Mouse (Mus musculus) stomach, embryonic 16.5 days (tissue): ENCODE results near the gene Setd1a. TPM values are rescaled to one million over a fixed set of nuclear protein-coding genes. Genes with fewer than 3 reads are reported as not detected.
"Not testable (repeated sequence)": the region's sequence is repeated elsewhere in the genome, so short reads cannot be mapped to it uniquely, and the experiment has no call there.

Experiments
- ATAC-seq: fragments of 200-750 bp; cut with Nextera tagmentation; 2 replicates; pipeline ENCODE4 v1.8.0; 2017; ENCODE audit warnings: moderate number of reproducible peaks, moderate TSS enrichment; ENCODE audit not compliant: insufficient read depth, low FRiP score
- H3K27ac ChIP-seq: fragments of 300-500 bp; sonication (generic); 2 replicates; pipeline ENCODE4 v1.5.1; 2014; ENCODE audit warnings: low read length
- H3K27me3 ChIP-seq: fragments of 300-500 bp; sonication (generic); 2 replicates; pipeline ENCODE4 v1.6.1; 2014; ENCODE audit warnings: low read length, control low read depth, mixed read lengths; ENCODE audit not compliant: control insufficient read depth, insufficient read depth
- H3K36me3 ChIP-seq: fragments of 300-500 bp; sonication (generic); 2 replicates; pipeline ENCODE4 v1.6.1; 2014; ENCODE audit warnings: low read length; ENCODE audit not compliant: control insufficient read depth, insufficient read depth
- H3K4me1 ChIP-seq: fragments of 300-500 bp; sonication (generic); 2 replicates; pipeline ENCODE4 v1.6.1; 2014; ENCODE audit warnings: low read length, control low read depth, mixed read lengths; ENCODE audit not compliant: control insufficient read depth, insufficient read depth
- H3K4me2 ChIP-seq: fragments of 300-500 bp; sonication (generic); 2 replicates; pipeline ENCODE4 v1.6.1; 2014; ENCODE audit warnings: low read depth, low read length, mixed read lengths
- H3K4me3 ChIP-seq: fragments of 300-500 bp; sonication (generic); replicated peaks from 2 replicates; pipeline ENCODE4 v1.5.1; 2014; ENCODE audit warnings: mild to moderate bottlenecking, low read length
- H3K9ac ChIP-seq: fragments of 300-500 bp; sonication (generic); 2 replicates; pipeline ENCODE4 v1.6.1; 2014; ENCODE audit warnings: low read length
- H3K9me3 ChIP-seq: fragments of 300-500 bp; sonication (generic); replicated peaks from 2 replicates; pipeline ENCODE4 v1.6.1; 2016; ENCODE audit warnings: low read length, control low read depth; ENCODE audit not compliant: control insufficient read depth
- WGBS: fragments of 180-500 bp; shearing (Covaris S2); extraction: QIAGEN DNeasy Blood & Tissue Kit; methylation state at CpG from one replicate; pipeline ENCODE4 v1.1.7; 2014; 5-methylcytosine and 5-hydroxymethylcytosine counted together
- polyA plus RNA-seq: library from polyadenylated mRNA; unstranded; fragments of >200 nt; fragmentation: Nextera tagmentation; extraction: Ambion mirVana; gene quantifications from 2 replicates; pipeline ENCODE4 v1.2.1, GENCODE M21; 2015

Setd1a gene
- polyA plus RNA-seq, 1 experiment from 2014 or later, result 16.4 TPM

GRCm38 (mm10) chr7:127837473-127837872, 61.0 kb downstream of the Setd1a start:
- H3K9me3 ChIP-seq, result no peaks in the 10 kb centered on the region
- no peak for ATAC-seq
- no peak overlapping the region for H3K4me3 ChIP-seq
- no peak overlapping the region for H3K27ac ChIP-seq
- H3K27me3 ChIP-seq, result no peaks in the 10 kb centered on the region
- H3K4me2 ChIP-seq, result no peak overlapping the region
- 83% methylated on average over 5 of the region's 5 CpGs for WGBS
- 0 out of 2 replicates have a peak, but pooled peaks cover under 1% of the 10 kb centered on the region for H3K4me1 ChIP-seq
- H3K36me3 ChIP-seq, result no peaks in the 10 kb centered on the region
- no peak overlapping the region for H3K9ac ChIP-seq

DNA sequence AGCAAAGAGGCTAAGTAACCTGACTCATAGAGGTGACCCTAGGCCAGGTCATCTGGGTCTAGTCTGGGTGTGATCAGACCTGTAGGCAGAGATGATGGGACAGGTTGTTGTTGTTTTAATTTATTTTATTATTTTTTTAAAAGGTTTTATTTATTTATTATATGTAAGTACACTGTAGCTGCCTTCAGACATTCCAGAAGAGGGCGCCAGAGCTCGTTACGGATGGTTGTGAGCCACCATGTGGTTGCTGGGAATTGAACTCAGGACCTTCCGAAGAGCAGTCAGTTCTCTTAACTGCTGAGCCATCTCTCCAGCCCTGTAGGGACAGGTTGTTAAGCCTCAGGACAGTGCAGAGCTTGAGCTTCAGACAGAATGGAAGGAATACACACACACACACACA, 61.4 kb downstream of the Setd1a start:
- H3K4me2 ChIP-seq, H3K27ac ChIP-seq, H3K4me3 ChIP-seq, ATAC-seq, H3K27me3 ChIP-seq, H3K36me3 ChIP-seq, H3K9ac ChIP-seq, H3K4me1 ChIP-seq, H3K9me3 ChIP-seq: not testable (repeated sequence)
- 73% methylated on average over 4 of the region's 4 CpGs for WGBS

GRCm38 (mm10) chr7:127840031-127840430, 63.6 kb downstream of the Setd1a start:
- 79% methylated on average over 2 of the region's 2 CpGs for WGBS

GRCm38 (mm10) chr7:127840886-127841285, 64.4 kb downstream of the Setd1a start:
- Histone ChIP-seq H3K9ac (peak overlapping the region; percentile 89), H3K4me1 (0 out of 2 replicates have a peak, but pooled peaks cover 3% of the 10 kb centered on the region), H3K4me3 (peak overlapping the region; percentile 93), H3K27me3 (no peaks in the 10 kb centered on the region), H3K27ac (peak overlapping the region; percentile 95), H3K9me3 (no peaks in the 10 kb centered on the region), H3K36me3 (no peaks in the 10 kb centered on the region; the same call in 1 of the 2 replicates), H3K4me2 (peak overlapping the region; percentile 93)
- ATAC-seq, result peak; percentile 6; the same call in 1 of the 2 replicates
- WGBS, result 2% methylated on average over 15 of the region's 15 CpGs

More at GRCm38 (mm10) chr7:127840031-127840430, 63.6 kb downstream of the Setd1a start:
- not testable (repeated sequence) for H3K27me3 ChIP-seq, H3K9ac ChIP-seq, H3K4me2 ChIP-seq, ATAC-seq, H3K4me3 ChIP-seq, H3K4me1 ChIP-seq, H3K27ac ChIP-seq, H3K36me3 ChIP-seq, H3K9me3 ChIP-seq

- peak; percentile 92 for ATAC-seq
- Histone ChIP-seq H3K9ac (peak overlapping the region; percentile 89), H3K27ac (peak overlapping the region; percentile 95), H3K4me1 (0 out of 2 replicates have a peak, but pooled peaks cover 3% of the 10 kb centered on the region), H3K27me3 (no peaks in the 10 kb centered on the region), H3K4me3 (peak overlapping the region; percentile 93), H3K4me2 (peak overlapping the region; percentile 93), H3K9me3 (no peaks in the 10 kb centered on the region), H3K36me3 (no peaks in the 10 kb centered on the region; the same call in 1 of the 2 replicates)
- under 1% methylated on average over 45 of the region's 46 CpGs for WGBS
Measured at GRCm38 (mm10) chr7:127841340-127842000, 65.0 kb downstream of the Setd1a start.

- H3K27me3 ChIP-seq, result no peaks in the 10 kb centered on the region
- no peaks in the 10 kb centered on the region for H3K9me3 ChIP-seq
- peak overlapping the region; percentile 89 for H3K9ac ChIP-seq
- H3K4me1 ChIP-seq, result 0 out of 2 replicates have a peak, but pooled peaks cover 3% of the 10 kb centered on the region
- H3K4me2 ChIP-seq, result peak overlapping the region; percentile 93
- H3K36me3 ChIP-seq, result no peaks in the 10 kb centered on the region; the same call in 1 of the 2 replicates
- WGBS, result under 1% methylated on average over 40 of the region's 40 CpGs
- ATAC-seq, result peak; percentile 71
- H3K27ac ChIP-seq, result peak overlapping the region; percentile 95
- H3K4me3 ChIP-seq, result peak overlapping the region; percentile 93
Measured at GRCm38 (mm10) chr7:127842001-127842718, 65.7 kb downstream of the Setd1a start.

Other genes with a start within 250 kb of the Setd1a start
- 10.1 and 14.0 TPM in 2 replicates for gene Tmem265, start 215.3 kb upstream of the Setd1a start, polyA plus RNA-seq
- gene Phkg2, start 203.3 kb upstream of the Setd1a start, polyA plus RNA-seq, result 37.6 and 44.1 TPM in 2 replicates
- gene Ccdc189, start 188.1 kb upstream of the Setd1a start, polyA plus RNA-seq, result 6.3 and 8.1 TPM in 2 replicates
- 41.6 and 41.7 TPM in 2 replicates for gene Rnf40, start 187.9 kb upstream of the Setd1a start, polyA plus RNA-seq
- gene Zfp629, start 160.9 kb upstream of the Setd1a start, polyA plus RNA-seq, result 10.4 and 10.9 TPM in 2 replicates
- gene Bcl7c, start 67.7 kb upstream of the Setd1a start, polyA plus RNA-seq, result 26.2 and 33.1 TPM in 2 replicates
- 8.1 and 10.3 TPM in 2 replicates for gene Ctf1, start 63.9 kb upstream of the Setd1a start, polyA plus RNA-seq
- gene Ctf2, start 44.5 kb upstream of the Setd1a start, polyA plus RNA-seq, result 0.21 and 0.22 TPM in 2 replicates
- 2.8 and 3.2 TPM in 2 replicates for gene Fbxl19, start 32.1 kb upstream of the Setd1a start, polyA plus RNA-seq
- 26.7 and 29.0 TPM in 2 replicates for gene Orai3, start 6.9 kb upstream of the Setd1a start, polyA plus RNA-seq
- gene Gm49388, start 8.9 kb downstream of the Setd1a start, polyA plus RNA-seq, result not detected in 2 replicates
- gene Hsd3b7, start 23.9 kb downstream of the Setd1a start, polyA plus RNA-seq, result 35.2 and 36.1 TPM in 2 replicates
- 43.1 and 48.6 TPM in 2 replicates for gene Stx4a, start 47.6 kb downstream of the Setd1a start, polyA plus RNA-seq
- gene Stx1b, start 47.9 kb downstream of the Setd1a start, polyA plus RNA-seq, result 2.9 and 3.6 TPM in 2 replicates
- 9.9 and 11.2 TPM in 2 replicates for gene Zfp646, start 99.6 kb downstream of the Setd1a start, polyA plus RNA-seq
- gene Zfp668, start 100.2 kb downstream of the Setd1a start, polyA plus RNA-seq, result 11.5 and 11.9 TPM in 2 replicates
- gene Prss53, start 114.3 kb downstream of the Setd1a start, polyA plus RNA-seq, result 1.7 and 1.8 TPM in 2 replicates
- gene Gm21974, start 118.8 kb downstream of the Setd1a start, polyA plus RNA-seq, result not detected in 2 replicates
- 179 and 184 TPM in 2 replicates for gene Vkorc1, start 118.9 kb downstream of the Setd1a start, polyA plus RNA-seq
- 134 and 148 TPM in 2 replicates for gene Bckdk, start 127.4 kb downstream of the Setd1a start, polyA plus RNA-seq
- gene Kat8, start 135.8 kb downstream of the Setd1a start, polyA plus RNA-seq, result 27.6 and 29.2 TPM in 2 replicates
- gene Prss8, start 153.4 kb downstream of the Setd1a start, polyA plus RNA-seq, result 63.8 and 78.8 TPM in 2 replicates
- 10.7 and 11.7 TPM in 2 replicates for gene Prss36, start 170.1 kb downstream of the Setd1a start, polyA plus RNA-seq
- 204 and 234 TPM in 2 replicates for gene Fus, start 190.8 kb downstream of the Setd1a start, polyA plus RNA-seq
- gene Pycard, start 217.2 kb downstream of the Setd1a start, polyA plus RNA-seq, result 179 and 188 TPM in 2 replicates
- 0.39 and 1.9 TPM in 2 replicates for gene Trim72, start 227.3 kb downstream of the Setd1a start, polyA plus RNA-seq